Mouse (Mus musculus) ES-E14 (cell line): ENCODE data around the gene Krt80.

Experiments
- MAFK ChIP-seq: IDR thresholded peaks from 2 replicates; pipeline ENCODE4 v1.6.1; 2014; ENCODE audit warnings: mild to moderate bottlenecking, low read depth, low read length, inconsistent platforms; ENCODE audit not compliant: insufficient read depth
- ZC3H11A ChIP-seq: IDR thresholded peaks from 2 replicates; pipeline ENCODE4 v1.6.1; 2012; ENCODE audit warnings: low read depth, mild to moderate bottlenecking, inconsistent platforms, low read length, borderline replicate concordance
- ZNF384 ChIP-seq: IDR thresholded peaks from 2 replicates; pipeline ENCODE4 v1.6.1; 2012; ENCODE audit warnings: low read depth, low read length, inconsistent platforms

DNA sequence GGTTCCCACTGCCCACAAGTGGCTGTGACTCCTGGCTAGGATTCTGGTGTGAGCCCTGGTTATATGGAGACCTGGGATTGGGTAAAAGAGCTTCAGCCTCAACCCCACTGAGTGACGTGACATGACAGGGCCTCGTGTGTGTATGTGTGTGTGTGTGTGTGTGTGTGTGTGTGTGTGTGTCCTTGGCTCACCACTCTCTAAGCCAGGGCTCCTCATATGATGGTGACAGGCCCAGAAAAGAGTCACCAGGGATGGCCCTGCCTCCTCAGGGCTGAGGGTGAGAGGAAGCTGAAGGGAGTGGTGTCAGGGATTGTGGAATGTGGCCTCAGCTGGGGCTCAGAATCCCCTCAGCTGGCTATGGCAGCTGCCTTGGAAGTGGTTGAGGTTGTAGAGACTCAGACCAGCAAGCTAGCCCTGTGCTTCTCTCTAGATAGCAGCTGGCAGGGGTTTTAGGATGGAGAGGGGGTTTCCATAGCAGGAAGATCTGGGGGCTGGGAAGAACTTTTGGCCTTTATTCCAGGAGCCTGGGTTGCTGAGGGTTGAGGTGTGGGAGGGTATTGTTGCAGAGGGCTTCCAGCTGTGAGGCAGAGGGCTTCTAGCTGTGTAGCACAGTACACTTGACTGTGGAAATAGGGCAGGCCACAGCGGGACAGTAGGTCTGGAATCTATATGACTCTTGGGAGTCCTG lies 40.9 kb downstream of the Krt80 start:
- no peak for TF ChIP-seq MAFK
- TF ChIP-seq ZC3H11A = no peak
- TF ChIP-seq ZNF384 = no peak
